Mouse (Mus musculus) spleen, postnatal 36 days (tissue): ENCODE measurements around the gene Tns3.
A peak's percentile ranks its signal among the peaks of the same experiment; 100 is the strongest.
"Not testable (repeated sequence)": the region's sequence is repeated elsewhere in the genome, so short reads cannot be mapped to it uniquely, and the experiment has no call there.

Experiments
- DNase-seq, 2 experiments: peaks; one replicate each; pipeline ENCODE4 v3.0.0; 2022; ENCODE audit warnings: low spot score in 2 of 2, mixed read lengths in 1 of 2

Gene Tns3

GRCm38 (mm10) chr11:8622668-8623067 lies 41.7 kb downstream of the Tns3 start:
- no peak for DNase-seq

GRCm38 (mm10) chr11:8619111-8619510 lies 45.2 kb downstream of the Tns3 start:
- DNase-seq, result not testable (repeated sequence)

GRCm38 (mm10) chr11:8618301-8618700 lies 46.0 kb downstream of the Tns3 start:
- DNase-seq, result no peak

- DNase-seq, result no peak
These were observed 48.9 kb downstream of the Tns3 start for GRCm38 (mm10) chr11:8615436-8615835.

GRCm38 (mm10) chr11:8610456-8610855 lies 53.9 kb downstream of the Tns3 start:
- no peak for DNase-seq

GRCm38 (mm10) chr11:8609873-8610272 lies 54.5 kb downstream of the Tns3 start:
- no peak for DNase-seq

- no peak for DNase-seq
These were observed 57.2 kb downstream of the Tns3 start for GRCm38 (mm10) chr11:8607123-8607522.

GRCm38 (mm10) chr11:8604789-8605569 lies 59.4 kb downstream of the Tns3 start:
- peak in 1 of 2 experiments; percentile 14 for DNase-seq

GRCm38 (mm10) chr11:8602606-8603005 lies 61.7 kb downstream of the Tns3 start:
- DNase-seq, result no peak

- DNase-seq, result peak; percentile 42 to 45
These were observed 62.9 kb downstream of the Tns3 start for GRCm38 (mm10) chr11:8601411-8601821.

GRCm38 (mm10) chr11:8595642-8596041 lies 68.7 kb downstream of the Tns3 start:
- DNase-seq, result no peak

GRCm38 (mm10) chr11:8593172-8593571 lies 71.2 kb downstream of the Tns3 start:
- DNase-seq, result no peak

GRCm38 (mm10) chr11:8591271-8591670 lies 73.1 kb downstream of the Tns3 start:
- no peak for DNase-seq

- peak; percentile 68 to 75 for DNase-seq
These were observed 75.0 kb downstream of the Tns3 start for GRCm38 (mm10) chr11:8589226-8589905.

GRCm38 (mm10) chr11:8587941-8588340 lies 76.4 kb downstream of the Tns3 start:
- DNase-seq, result no peak

- no peak for DNase-seq
These were observed 77.2 kb downstream of the Tns3 start for GRCm38 (mm10) chr11:8586996-8587644.

GRCm38 (mm10) chr11:8586374-8586773 lies 78.0 kb downstream of the Tns3 start:
- no peak for DNase-seq

- no peak for DNase-seq
These were observed 78.6 kb downstream of the Tns3 start for GRCm38 (mm10) chr11:8585686-8586085.

GRCm38 (mm10) chr11:8584925-8585324 lies 79.4 kb downstream of the Tns3 start:
- DNase-seq, result no peak

- DNase-seq, result no peak
These were observed 80.0 kb downstream of the Tns3 start for GRCm38 (mm10) chr11:8584307-8584706.

GRCm38 (mm10) chr11:8583137-8583536 lies 81.2 kb downstream of the Tns3 start:
- no peak for DNase-seq

GRCm38 (mm10) chr11:8582101-8582920 lies 82.0 kb downstream of the Tns3 start:
- no peak for DNase-seq
